Mouse (Mus musculus) 3134 (cell line): ENCODE measurements around the gene Asb6.

Experiments used
- DNase-seq: peaks from one replicate; pipeline ENCODE4 v3.0.0-alpha.2; 2011; ENCODE audit warnings: low spot score; ENCODE audit not compliant: insufficient read length; ENCODE audit errors: extremely low read depth

Asb6 gene

GRCm38 (mm10) chr2:30834373-30835022 is 4.4 kb upstream of the Asb6 start, which contains the start of gene Prrx2:
Gene Prrx2, plus strand, starts transcription at chr2:30834972.
- no peak for DNase-seq

- no peak for DNase-seq
Observed at GRCm38 (mm10) chr2:30833644-30834043, 3.5 kb upstream of the Asb6 start.

DNA sequence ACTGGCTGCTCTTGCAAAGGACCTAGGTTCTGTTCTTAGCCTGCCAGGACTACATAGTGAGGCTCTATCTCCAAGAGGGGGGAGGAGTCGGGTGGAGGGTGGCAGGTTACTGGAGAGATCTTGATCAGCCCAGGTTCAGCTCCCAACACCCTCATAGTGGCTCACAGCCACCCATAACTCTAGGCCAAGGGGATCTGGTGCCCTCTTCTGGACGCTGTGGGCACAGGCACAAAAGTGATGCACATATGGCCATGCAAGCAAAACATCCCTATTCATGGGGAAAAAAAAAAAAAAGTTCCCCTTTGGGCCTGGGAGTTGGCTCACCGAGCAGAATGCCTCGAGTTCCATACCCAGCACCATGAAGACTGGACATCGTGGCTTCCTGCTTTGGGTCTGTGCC is 818 bp downstream of the Asb6 start:
- DNase-seq = peak; percentile 56

DNA sequence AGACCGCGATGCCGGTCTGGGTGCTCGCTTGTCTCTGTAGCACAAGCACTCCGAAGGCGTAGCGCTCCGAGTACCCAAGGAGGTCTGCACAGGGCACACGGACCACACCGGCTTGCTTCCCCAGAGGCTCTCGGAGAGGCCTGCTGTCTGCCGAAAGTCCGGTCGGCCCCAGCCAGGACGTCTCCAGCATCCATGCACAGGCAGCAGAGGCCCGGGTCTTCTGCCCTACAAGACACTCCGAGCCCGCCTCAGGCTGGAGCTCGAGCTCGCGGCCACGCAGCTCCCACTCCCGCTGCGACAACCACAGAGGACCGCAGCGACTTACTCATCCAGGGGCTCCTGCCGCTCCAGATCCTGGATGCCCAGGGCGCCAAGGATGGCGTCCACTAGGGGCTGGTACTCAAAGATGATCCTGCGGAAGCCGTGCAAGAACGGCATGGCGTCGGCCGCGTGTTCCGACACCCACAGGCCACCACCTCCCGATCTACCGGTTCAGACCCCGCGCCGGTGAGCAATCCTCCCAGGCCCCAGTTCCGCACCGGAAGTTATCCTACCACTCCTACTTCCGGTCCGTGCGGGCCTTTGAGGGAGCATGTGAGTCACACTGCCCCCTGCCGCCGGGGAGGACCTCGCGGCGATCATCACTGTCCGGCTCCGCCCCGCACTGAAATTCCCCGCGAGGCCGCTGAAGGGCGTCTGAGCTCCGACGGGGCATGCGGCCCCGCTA is 2.2 kb downstream of the Asb6 start:
- DNase-seq = peak; percentile 92

- peak; percentile 67 for DNase-seq
Observed at GRCm38 (mm10) chr2:30826825-30827748, 3.0 kb downstream of the Asb6 start.

- peak; percentile 57 for DNase-seq
Observed at GRCm38 (mm10) chr2:30823385-30824153, 6.6 kb downstream of the Asb6 start.

- DNase-seq = no peak
Observed at GRCm38 (mm10) chr2:30822460-30822859, 7.7 kb downstream of the Asb6 start.

GRCm38 (mm10) chr2:30821073-30821472 is 9.1 kb downstream of the Asb6 start:
- DNase-seq = no peak

- DNase-seq = no peak
Observed at GRCm38 (mm10) chr2:30819873-30820272, 10.3 kb downstream of the Asb6 start.

DNA sequence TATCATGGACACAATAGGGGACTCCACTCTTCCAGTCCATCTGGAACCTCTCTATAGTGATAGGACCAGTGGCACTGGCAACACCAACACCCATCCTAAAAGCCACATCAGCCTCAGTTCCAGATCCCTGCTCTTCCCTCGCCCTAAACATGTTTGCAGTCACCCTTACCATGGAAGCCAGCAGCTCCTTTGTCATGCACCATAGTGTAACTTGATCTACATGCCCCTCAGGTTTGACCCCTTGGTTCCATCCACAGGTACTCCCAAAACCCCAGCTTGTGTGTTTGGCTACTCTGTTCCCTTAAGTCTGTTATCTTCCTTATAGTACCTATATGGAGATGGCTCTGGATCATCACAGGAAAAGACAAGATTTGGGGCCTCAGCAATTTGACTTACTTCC is 13.8 kb downstream of the Asb6 start:
- DNase-seq = no peak

- DNase-seq = no peak
Observed at GRCm38 (mm10) chr2:30810573-30810972, 19.6 kb downstream of the Asb6 start.

DNA sequence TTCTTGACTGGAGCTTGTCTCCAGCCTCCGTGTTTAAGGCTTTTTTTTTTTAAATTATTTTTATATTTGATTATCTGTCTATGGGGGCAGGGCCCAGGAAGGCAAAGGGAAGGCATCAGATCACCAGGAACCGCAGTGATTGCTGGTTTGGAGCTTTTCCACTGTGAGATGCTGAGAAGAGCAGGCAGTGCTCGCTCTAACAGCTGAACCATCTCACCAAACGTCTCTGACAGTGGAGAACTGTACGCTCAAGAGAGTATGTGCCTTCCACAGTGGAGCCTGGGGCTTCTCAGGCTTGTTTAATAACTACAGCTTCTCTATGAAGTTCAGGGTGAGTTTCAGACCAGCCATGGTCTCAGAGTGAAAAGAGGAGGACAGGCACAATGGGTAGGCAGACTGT is 20.6 kb downstream of the Asb6 start:
- DNase-seq = no peak

DNA sequence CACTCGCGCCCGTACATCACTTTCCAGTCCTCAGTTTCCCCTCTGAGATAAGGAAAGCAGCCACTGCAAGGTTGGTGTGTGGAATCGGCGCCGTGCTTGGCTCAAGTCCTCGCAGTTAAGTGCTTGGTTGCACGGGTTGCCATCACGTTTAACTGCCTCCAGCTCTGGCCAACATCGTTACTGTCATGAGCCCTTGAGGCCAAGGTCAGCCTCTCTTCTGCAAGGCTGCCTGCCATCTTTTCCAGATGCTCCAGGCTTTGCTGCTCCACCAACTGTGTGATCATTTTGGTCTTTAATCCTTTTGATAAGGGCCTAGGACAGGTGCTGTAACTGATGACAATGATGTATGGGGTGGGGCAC is 21.9 kb downstream of the Asb6 start:
- no peak for DNase-seq

DNA sequence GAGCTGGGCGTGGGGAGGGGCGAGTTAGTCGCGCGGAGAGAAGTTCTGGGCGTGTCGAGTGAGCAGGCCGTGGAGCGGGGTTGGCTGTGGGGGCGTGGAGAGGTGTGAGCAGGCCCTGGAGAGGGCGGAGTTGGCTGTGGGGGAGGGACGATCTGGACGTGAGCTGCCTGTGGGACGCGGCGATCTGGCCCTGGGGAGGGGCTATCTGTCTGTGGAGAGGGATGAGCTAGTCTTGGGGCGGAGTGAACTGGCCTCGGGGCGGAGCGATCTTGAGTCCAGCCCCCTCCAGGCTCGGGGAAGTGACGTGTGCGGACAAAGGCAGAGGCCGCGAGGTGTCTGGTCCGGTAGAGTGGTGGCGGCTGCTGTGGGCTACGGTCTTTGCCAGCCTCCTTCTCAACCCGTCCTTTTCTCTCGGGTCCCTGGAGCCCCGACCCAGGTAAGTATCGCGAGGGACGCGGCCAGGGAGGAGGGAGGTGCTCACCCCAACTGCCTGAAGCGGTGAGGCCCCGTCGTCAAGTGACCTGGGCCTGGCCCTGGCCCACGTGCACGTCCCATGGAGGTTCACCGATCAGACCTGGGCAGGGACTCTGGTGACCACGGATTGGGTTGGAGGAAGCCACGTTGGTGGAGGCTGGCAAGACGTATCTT is 22.4 kb downstream of the Asb6 start, which contains the start of gene Ntmt1:
Gene Ntmt1 (plus strand): TSS at position 179 of the 648 bp plus-strand sequence.
- DNase-seq = peak; percentile 99

- no peak for DNase-seq
Observed at GRCm38 (mm10) chr2:30807147-30807647, 22.9 kb downstream of the Asb6 start.

DNA sequence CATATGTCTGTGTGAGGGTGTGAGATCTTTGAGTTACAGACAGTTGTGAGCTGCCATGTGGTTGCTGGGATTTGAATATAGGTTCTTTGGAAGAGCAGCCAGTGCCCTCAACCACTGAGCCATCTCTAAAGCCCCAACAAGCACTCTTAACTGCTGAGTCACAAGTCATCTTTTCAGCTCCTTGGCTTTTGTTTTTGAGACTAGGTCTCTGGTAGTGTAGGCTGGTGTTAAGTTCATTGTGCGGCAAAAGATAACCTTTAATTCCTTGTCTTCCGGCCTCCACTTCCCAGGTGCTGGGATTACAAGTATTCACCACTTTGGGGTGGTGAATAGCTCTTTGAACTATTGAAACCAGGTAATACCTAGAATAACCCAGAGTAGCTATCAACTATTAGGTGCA is 24.1 kb downstream of the Asb6 start:
- no peak for DNase-seq

DNA sequence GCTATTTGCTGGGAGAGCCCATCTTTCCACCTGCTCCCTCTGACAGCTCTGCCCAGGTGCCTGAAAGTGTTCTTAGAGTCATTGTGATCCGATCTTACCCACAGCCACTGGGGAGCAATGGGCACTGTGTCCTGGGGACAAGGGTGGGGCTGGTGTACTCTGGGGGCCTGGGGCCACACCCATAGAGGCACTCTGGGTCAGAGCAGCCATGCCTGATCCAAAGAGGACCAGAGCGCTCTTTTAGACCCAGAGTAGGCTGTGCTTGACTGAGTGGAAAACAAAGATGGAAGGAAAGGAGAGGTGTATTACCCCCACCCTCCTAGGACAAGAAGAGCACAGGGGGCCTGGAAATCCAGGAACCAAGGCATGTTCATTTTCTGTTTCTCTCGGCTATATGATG is 26.5 kb downstream of the Asb6 start, which contains the start of gene 1700001O22Rik:
Gene 1700001O22Rik (minus strand): TSS at position 58 of the 400 bp plus-strand sequence.
- no peak for DNase-seq

- no peak for DNase-seq
Observed at GRCm38 (mm10) chr2:30801067-30801852, 28.9 kb downstream of the Asb6 start.

DNA sequence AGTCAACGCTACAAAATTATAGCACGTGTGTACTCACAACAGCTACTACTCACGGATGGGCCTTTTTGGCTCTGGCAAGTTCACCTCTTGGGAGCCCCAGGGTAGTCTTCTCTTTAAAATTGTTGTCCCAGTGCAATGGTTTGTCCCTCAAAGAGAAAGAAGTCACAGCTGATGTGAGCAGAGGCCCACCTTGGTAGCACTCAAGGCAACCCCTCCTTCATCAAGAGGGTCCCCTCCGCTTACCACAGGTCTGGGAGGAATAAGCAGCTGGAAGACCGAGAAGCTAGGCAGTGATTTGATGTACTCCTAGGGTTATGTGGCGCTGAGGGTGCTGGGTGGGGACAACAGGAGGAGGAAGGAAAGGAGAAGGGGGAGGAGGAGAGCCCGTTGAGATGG is 29.5 kb downstream of the Asb6 start:
- DNase-seq = no peak
